Mouse (Mus musculus) kidney, embryonic 15.5 days (tissue): ENCODE measurements at regions not wholly inside any gene's neighbourhood (a gene's known extent, or its start where the extent isn't known, plus 50 kb on each side); places are given as distances from the start of the nearest gene placed in this dataset.

Experiments
- ATAC-seq: fragments of 200-750 bp; cut with Nextera tagmentation; replicated peaks from 2 replicates; pipeline ENCODE4 v1.8.0; 2017; ENCODE audit warnings: moderate TSS enrichment; ENCODE audit not compliant: low FRiP score
- H3K27ac ChIP-seq: fragments of 300-500 bp; sonication (generic); 2 replicates; pipeline ENCODE4 v1.5.1; 2015; ENCODE audit warnings: mild to moderate bottlenecking, inconsistent platforms
- H3K27me3 ChIP-seq: fragments of 300-500 bp; sonication (generic); 2 replicates; pipeline ENCODE4 v1.6.1; 2015; ENCODE audit warnings: inconsistent platforms
- H3K36me3 ChIP-seq: fragments of 300-500 bp; sonication (generic); 2 replicates; pipeline ENCODE4 v1.6.1; 2015; ENCODE audit warnings: inconsistent platforms
- H3K4me1 ChIP-seq: fragments of 300-500 bp; sonication (generic); 2 replicates; pipeline ENCODE4 v1.6.1; 2015; ENCODE audit warnings: inconsistent platforms
- H3K4me2 ChIP-seq: fragments of 300-500 bp; sonication (generic); 2 replicates; pipeline ENCODE4 v1.6.1; 2015; ENCODE audit warnings: moderate library complexity, mild to moderate bottlenecking, inconsistent platforms
- H3K4me3 ChIP-seq: fragments of 300-500 bp; sonication (generic); replicated peaks from 2 replicates; pipeline ENCODE4 v1.5.1; 2015; ENCODE audit warnings: mild to moderate bottlenecking, inconsistent platforms
- H3K9ac ChIP-seq: fragments of 300-500 bp; sonication (generic); 2 replicates; pipeline ENCODE4 v1.6.1; 2015; ENCODE audit warnings: mild to moderate bottlenecking, inconsistent platforms
- H3K9me3 ChIP-seq: fragments of 300-500 bp; sonication (generic); replicated peaks from 2 replicates; pipeline ENCODE4 v1.6.1; 2016; ENCODE audit warnings: inconsistent platforms
- WGBS: fragments of 180-500 bp; shearing (Covaris S2); methylation state at CpG from one replicate; pipeline ENCODE4 v1.1.7; 2015; ENCODE audit warnings: mixed read lengths; 5-methylcytosine and 5-hydroxymethylcytosine counted together

GRCm38 (mm10) chr12:97218445-97218844, 1040.8 kb downstream of the Galc start:
- 51% methylated on average over 2 of the region's 2 CpGs for WGBS
- Histone ChIP-seq H3K36me3 (no peaks in the 10 kb centered on the region), H3K9ac (no peak overlapping the region), H3K4me1 (no peaks in the 10 kb centered on the region), H3K4me3 (no peak overlapping the region), H3K9me3 (no peaks in the 10 kb centered on the region), H3K4me2 (no peak overlapping the region), H3K27ac (no peak overlapping the region), H3K27me3 (no peaks in the 10 kb centered on the region)
- ATAC-seq = no peak

GRCm38 (mm10) chr12:97217608-97218007, 1041.7 kb downstream of the Galc start:
- Histone ChIP-seq H3K9ac (no peak overlapping the region), H3K27me3 (no peaks in the 10 kb centered on the region), H3K4me3 (no peak overlapping the region), H3K4me1 (no peaks in the 10 kb centered on the region), H3K4me2 (no peak overlapping the region), H3K27ac (no peak overlapping the region), H3K9me3 (no peaks in the 10 kb centered on the region), H3K36me3 (no peaks in the 10 kb centered on the region)
- no peak for ATAC-seq
- WGBS = 75% methylated on average over 7 of the region's 7 CpGs

DNA sequence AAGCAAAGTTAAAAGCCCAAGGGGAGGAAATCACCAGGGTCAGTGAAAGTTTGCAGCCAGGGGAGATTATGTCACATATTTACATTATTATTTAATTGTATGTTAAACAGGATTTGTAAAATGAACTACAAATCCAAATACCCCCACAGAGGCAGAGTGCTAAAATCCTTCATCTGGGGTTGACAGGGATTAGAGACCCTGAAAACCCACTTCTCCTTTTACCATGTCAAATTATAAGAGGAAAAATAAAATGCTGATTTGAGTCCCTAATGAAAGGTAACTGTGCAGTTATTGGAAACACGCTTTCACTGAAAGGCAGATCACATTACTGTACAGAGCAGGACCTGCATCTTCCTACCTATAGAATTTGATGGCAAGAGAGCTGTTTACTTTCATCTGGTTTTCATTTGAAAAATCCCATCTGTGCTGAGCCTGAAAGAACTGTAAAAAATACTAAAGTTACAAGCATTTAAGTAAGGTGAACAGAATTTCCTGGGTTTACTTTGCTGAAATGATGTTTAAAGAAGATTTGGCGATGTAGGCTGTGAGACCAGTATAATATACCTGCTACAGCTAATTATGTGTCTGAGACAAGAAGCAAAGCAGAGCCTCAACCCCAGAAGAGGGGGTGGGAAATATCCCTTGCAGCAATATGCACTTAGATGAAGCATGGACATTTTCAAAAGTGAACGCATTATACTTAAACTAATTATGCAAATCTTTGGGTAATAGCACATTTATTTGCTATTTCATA, 1055.4 kb downstream of the Galc start:
- no peaks in the 10 kb centered on the region for H3K9me3 ChIP-seq
- no peak overlapping the region for H3K4me2 ChIP-seq
- H3K4me3 ChIP-seq = no peak overlapping the region
- no peak overlapping the region for H3K27ac ChIP-seq
- H3K27me3 ChIP-seq = no peaks in the 10 kb centered on the region
- H3K9ac ChIP-seq = no peak overlapping the region
- H3K4me1 ChIP-seq = no peaks in the 10 kb centered on the region
- ATAC-seq = no peak
- no peaks in the 10 kb centered on the region for H3K36me3 ChIP-seq
- 59% methylated on average over 3 of the region's 3 CpGs for WGBS

DNA sequence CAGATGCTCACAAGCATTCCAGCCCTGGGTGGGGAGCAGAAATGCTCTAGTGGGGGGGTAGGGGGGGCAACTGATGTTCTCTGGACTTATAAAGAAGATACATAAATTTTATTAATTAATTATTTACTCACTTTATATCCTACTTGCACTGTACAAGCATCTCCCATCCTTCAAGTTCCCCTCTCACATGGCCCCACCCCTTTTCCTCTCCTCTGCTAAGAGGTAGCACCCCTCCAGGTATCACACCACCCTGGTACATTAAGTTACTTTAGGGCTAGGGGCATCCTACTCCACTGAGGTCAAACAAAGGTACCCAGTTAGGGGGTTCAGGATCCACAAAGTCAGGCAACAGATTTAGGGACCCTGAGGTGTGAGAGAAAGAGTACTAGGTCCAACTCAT, 1097.4 kb downstream of the Galc start:
- Histone ChIP-seq H3K27me3 (no peaks in the 10 kb centered on the region), H3K9ac (no peak overlapping the region), H3K4me2 (no peak overlapping the region), H3K4me1 (peaks cover 13% of the 10 kb centered on the region), H3K27ac (no peak overlapping the region), H3K9me3 (no peaks in the 10 kb centered on the region), H3K36me3 (no peaks in the 10 kb centered on the region), H3K4me3 (no peak overlapping the region)
- no peak for ATAC-seq

DNA sequence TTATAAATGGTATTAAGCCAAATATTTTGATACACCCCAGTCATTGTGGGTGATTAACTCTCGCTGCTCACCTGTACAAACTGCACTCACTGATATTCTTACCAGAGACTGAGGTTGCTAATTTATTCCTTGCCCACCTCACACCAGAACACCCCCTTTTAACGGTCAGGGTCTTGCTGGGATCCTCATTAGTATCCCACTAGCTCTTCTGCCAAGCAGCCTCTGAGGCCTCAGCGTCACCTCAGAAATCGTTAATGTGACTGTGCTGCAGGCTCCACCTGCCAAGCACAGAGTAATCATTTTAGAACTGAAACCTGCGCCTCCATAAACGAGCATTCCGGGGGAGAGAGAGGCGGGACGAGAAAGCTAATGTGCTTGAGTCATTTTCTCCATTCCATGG, 1097.8 kb downstream of the Galc start:
- Histone ChIP-seq H3K9ac (no peak overlapping the region), H3K27me3 (no peaks in the 10 kb centered on the region), H3K27ac (no peak overlapping the region), H3K4me2 (no peak overlapping the region), H3K36me3 (no peaks in the 10 kb centered on the region), H3K4me3 (no peak overlapping the region), H3K4me1 (peaks cover 17% of the 10 kb centered on the region), H3K9me3 (no peaks in the 10 kb centered on the region)
- no peak for ATAC-seq
- WGBS = 58% methylated on average over 9 of the region's 9 CpGs

- 26% methylated on average over 4 of the region's 4 CpGs for WGBS
- no peak overlapping the region for H3K4me3 ChIP-seq
- H3K9ac ChIP-seq = no peak overlapping the region
- H3K9me3 ChIP-seq = no peaks in the 10 kb centered on the region
- peak; percentile 73 for ATAC-seq
- no peaks in the 10 kb centered on the region for H3K36me3 ChIP-seq
- peak overlapping the region; percentile 45; the same call in 1 of the 2 replicates for H3K27ac ChIP-seq
- H3K27me3 ChIP-seq = no peaks in the 10 kb centered on the region
- no peak overlapping the region for H3K4me2 ChIP-seq
- peaks cover 17% of the 10 kb centered on the region for H3K4me1 ChIP-seq
Measured at GRCm38 (mm10) chr12:97158332-97158731, 1100.9 kb downstream of the Galc start.

GRCm38 (mm10) chr12:97157748-97158147, 1101.5 kb downstream of the Galc start:
- Histone ChIP-seq H3K9ac (no peak overlapping the region), H3K27me3 (no peaks in the 10 kb centered on the region), H3K9me3 (no peaks in the 10 kb centered on the region), H3K27ac (peak overlapping the region; percentile 58), H3K36me3 (no peaks in the 10 kb centered on the region), H3K4me1 (peaks cover 17% of the 10 kb centered on the region), H3K4me3 (no peak overlapping the region), H3K4me2 (0 out of 2 replicates have a peak overlapping the region, but pooled peaks have one; percentile 9)
- peak; percentile 26; the same call in 1 of the 2 replicates for ATAC-seq

- Histone ChIP-seq H3K27me3 (no peaks in the 10 kb centered on the region), H3K9ac (no peak overlapping the region), H3K36me3 (no peaks in the 10 kb centered on the region), H3K4me2 (peak overlapping the region; percentile 28; the same call in 1 of the 2 replicates), H3K4me1 (peaks cover 17% of the 10 kb centered on the region), H3K9me3 (no peaks in the 10 kb centered on the region), H3K4me3 (no peak overlapping the region), H3K27ac (peak overlapping the region; percentile 81)
- ATAC-seq = peak; percentile 77
- WGBS = 20% methylated on average over 3 of the region's 3 CpGs
Measured at GRCm38 (mm10) chr12:97156499-97157110, 1102.7 kb downstream of the Galc start.

- Histone ChIP-seq H3K4me1 (no peaks in the 10 kb centered on the region), H3K4me3 (no peak overlapping the region), H3K9ac (no peak overlapping the region), H3K27ac (no peak overlapping the region), H3K27me3 (no peaks in the 10 kb centered on the region), H3K4me2 (no peak overlapping the region), H3K9me3 (no peaks in the 10 kb centered on the region), H3K36me3 (no peaks in the 10 kb centered on the region)
- 59% methylated on average over 3 of the region's 3 CpGs for WGBS
- ATAC-seq = no peak
Measured at GRCm38 (mm10) chr12:97142720-97143119, 1116.5 kb downstream of the Galc start.

DNA sequence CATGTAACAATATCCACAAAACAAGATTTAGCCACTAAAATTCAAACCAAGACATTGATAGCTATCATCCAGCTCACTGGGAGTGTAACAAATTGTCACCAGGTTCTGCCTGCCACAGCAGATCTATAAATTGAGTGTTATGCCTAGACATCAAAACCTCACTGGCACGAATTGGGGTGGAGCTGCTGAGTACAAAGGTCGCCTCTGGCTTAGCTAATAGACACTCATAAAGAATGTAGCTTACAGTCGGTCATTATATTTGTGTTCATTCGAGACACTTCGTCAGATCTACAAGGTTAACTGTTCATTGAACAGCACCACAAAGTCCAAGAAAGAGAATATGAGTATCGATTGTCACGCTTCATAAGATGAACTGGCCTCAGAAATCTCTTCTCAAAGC, 1121.3 kb downstream of the Galc start:
- Histone ChIP-seq H3K27ac (no peak overlapping the region), H3K4me1 (no peaks in the 10 kb centered on the region), H3K4me3 (no peak overlapping the region), H3K9me3 (no peaks in the 10 kb centered on the region), H3K27me3 (no peaks in the 10 kb centered on the region), H3K36me3 (no peaks in the 10 kb centered on the region), H3K4me2 (no peak overlapping the region), H3K9ac (no peak overlapping the region)
- WGBS = 65% methylated on average over 7 of the region's 7 CpGs
- ATAC-seq = no peak

GRCm38 (mm10) chr12:97130276-97130675, 1129.0 kb downstream of the Galc start:
- Histone ChIP-seq H3K4me1 (no peaks in the 10 kb centered on the region), H3K4me3 (no peak overlapping the region), H3K27me3 (no peaks in the 10 kb centered on the region), H3K27ac (no peak overlapping the region), H3K4me2 (no peak overlapping the region), H3K9me3 (no peaks in the 10 kb centered on the region), H3K9ac (no peak overlapping the region), H3K36me3 (no peaks in the 10 kb centered on the region)
- no peak; the same call in 1 of the 2 replicates for ATAC-seq

- no peaks in the 10 kb centered on the region for H3K36me3 ChIP-seq
- H3K9me3 ChIP-seq = no peaks in the 10 kb centered on the region
- no peak for ATAC-seq
- WGBS = 51% methylated on average over 2 of the region's 2 CpGs
- H3K27ac ChIP-seq = no peak overlapping the region
- no peaks in the 10 kb centered on the region for H3K4me1 ChIP-seq
- H3K27me3 ChIP-seq = no peaks in the 10 kb centered on the region
- no peak overlapping the region for H3K4me2 ChIP-seq
- no peak overlapping the region for H3K9ac ChIP-seq
- no peak overlapping the region for H3K4me3 ChIP-seq
Measured at GRCm38 (mm10) chr12:97090577-97091214, 1168.6 kb downstream of the Galc start.
